Mouse (Mus musculus) left cerebral cortex, postnatal 14 days (tissue): ENCODE measurements around the gene Trim21. TPM values are rescaled to one million over a fixed set of nuclear protein-coding genes. Genes with fewer than 3 reads are reported as not detected.

Source experiments
- DNase-seq, 2 experiments: peaks; one replicate each; pipeline ENCODE4 v3.0.0; 2021 to 2022; ENCODE audit warnings: low spot score in 2 of 2, mixed read lengths in 1 of 2
- intact Hi-C: fragments of 180-260 bp; cut with DNase I; formaldehyde crosslinking; loops from one replicate; pipeline ENCODE4 v1.15.1; 2025
- long read RNA-seq, 2 experiments: library from polyadenylated mRNA; stranded (forward); transcript quantifications; one replicate each; pipeline ENCODE4 v2.0.0; 2021
- total RNA-seq, 2 experiments: library from RNA; stranded (reverse); gene quantifications; 2 replicates each; pipeline ENCODE4 v1.2.3; 2021

Trim21 gene
- total RNA-seq, result 1 to 10 TPM; 1.7 to 1.9 TPM
- long read RNA-seq, experiment 1, partial matches to known transcripts, result 0 of 1 reads
- long read RNA-seq, experiment 1, other reads (novel, unspliced or antisense), result 0 of 1 reads
- long read RNA-seq, experiment 2, partial matches to known transcripts, result 0 of 4 reads
- long read RNA-seq, experiment 2, other reads (novel, unspliced or antisense), result 1 of 4 reads

- intact Hi-C loops, result loop anchor here (10.0 kb wide), 1 partner anchor 70 kb away; the partner anchor contains the start of gene Olfr554
Observed at GRCm38 (mm10) chr7:102564999-102565997, at the start of gene Trim21. TSS of gene Trim21 (minus strand) at chr7:102565486.

GRCm38 (mm10) chr7:102597378-102598031, 32.2 kb upstream of the Trim21 start, which contains the start of gene Olfr552:
TSS of gene Olfr552 (plus strand) at chr7:102597770.
- DNase-seq, result no peak

More at GRCm38 (mm10) chr7:102564999-102565997, at the start of gene Trim21:
- DNase-seq, result peak; percentile 31 to 47

GRCm38 (mm10) chr7:102591786-102592185, 26.5 kb upstream of the Trim21 start, which contains the start of gene Olfr551:
TSS of gene Olfr551 (minus strand) at chr7:102591886.
- no peak for DNase-seq
- intact Hi-C loops, result no loop called here

More at GRCm38 (mm10) chr7:102597378-102598031, 32.2 kb upstream of the Trim21 start, which contains the start of gene Olfr552:
- intact Hi-C loops, result no loop called here

GRCm38 (mm10) chr7:102575998-102576397, 10.7 kb upstream of the Trim21 start:
- no peak for DNase-seq
- intact Hi-C loops, result no loop called here

GRCm38 (mm10) chr7:102573174-102573830, 8.0 kb upstream of the Trim21 start:
- intact Hi-C loops, result no loop called here
- no peak for DNase-seq

GRCm38 (mm10) chr7:102571142-102571541, 5.9 kb upstream of the Trim21 start, which contains the start of gene Olfr550:
TSS of gene Olfr550 (plus strand) at chr7:102571442.
- DNase-seq, result peak in 1 of 2 experiments; percentile 5
- intact Hi-C loops, result no loop called here

GRCm38 (mm10) chr7:102566219-102566618, 933 bp upstream of the Trim21 start:
- DNase-seq, result no peak
- intact Hi-C loops, result loop anchor here (10.0 kb wide), 1 partner anchor 69 kb away; the partner anchor contains the start of gene Olfr554

- intact Hi-C loops, result no loop called here
Observed at GRCm38 (mm10) chr7:102553279-102553678, 12.0 kb downstream of the Trim21 start.

GRCm38 (mm10) chr7:102549570-102549969, 15.7 kb downstream of the Trim21 start, which contains the start of gene Olfr549:
TSS of gene Olfr549 (plus strand) at chr7:102549870.
- intact Hi-C loops, result no loop called here
- no peak for DNase-seq

More at GRCm38 (mm10) chr7:102553279-102553678, 12.0 kb downstream of the Trim21 start:
- DNase-seq, result no peak

- no peak for DNase-seq
- intact Hi-C loops, result no loop called here
Observed at GRCm38 (mm10) chr7:102541251-102541650, 24.0 kb downstream of the Trim21 start.

GRCm38 (mm10) chr7:102540596-102540995, 24.7 kb downstream of the Trim21 start, which contains the start of gene Olfr548-ps1:
TSS of gene Olfr548-ps1 (plus strand) at chr7:102540896.
- intact Hi-C loops, result no loop called here
- no peak for DNase-seq

GRCm38 (mm10) chr7:102534449-102534848, 30.8 kb downstream of the Trim21 start, which contains the start of gene Olfr547:
TSS of gene Olfr547 (plus strand) at chr7:102534749.
- DNase-seq, result no peak
- intact Hi-C loops, result no loop called here

GRCm38 (mm10) chr7:102529052-102529451, 36.2 kb downstream of the Trim21 start:
- DNase-seq, result no peak
- intact Hi-C loops, result no loop called here

- intact Hi-C loops, result no loop called here
- no peak for DNase-seq
Observed at GRCm38 (mm10) chr7:102517051-102517335, 48.3 kb downstream of the Trim21 start.

- no peak for DNase-seq
- intact Hi-C loops, result no loop called here
Observed at GRCm38 (mm10) chr7:102516261-102517050, 48.8 kb downstream of the Trim21 start.

- DNase-seq, result no peak
Observed at GRCm38 (mm10) chr7:102514144-102514543, 51.1 kb downstream of the Trim21 start.

GRCm38 (mm10) chr7:102512814-102513435, 52.4 kb downstream of the Trim21 start:
- peak; percentile 83 to 89 for DNase-seq
- intact Hi-C loops, result loop anchor here (2.0 to 5.0 kb wide), 3 partner anchors 124 to 406 kb away; partner anchors contain the start of gene Trim68

More at GRCm38 (mm10) chr7:102514144-102514543, 51.1 kb downstream of the Trim21 start:
- intact Hi-C loops, result loop anchor here (5.0 kb wide), 1 partner anchor 173 kb away; the partner anchor contains the start of gene Trim68
